Mouse (Mus musculus) spleen, adult 10 weeks (tissue): ENCODE measurements around the gene Anapc7. TPM values are rescaled to one million over a fixed set of nuclear protein-coding genes. Genes with fewer than 3 reads are reported as not detected.

Experiments used
- polyA plus RNA-seq: library from polyadenylated mRNA; stranded (reverse); fragments of 350-450 nt; fragmentation: Illumina TruSeq; extraction: RNeasy Lipid Tissue Mini Kit (QIAGEN cat#74804); gene quantifications from one replicate; pipeline ENCODE4 v1.2.3, GENCODE M21; 2015; ENCODE audit warnings: low replicate concordance; ENCODE audit not compliant: insufficient read depth

Anapc7 gene
- polyA plus RNA-seq, result 22.6 TPM

GRCm38 (mm10) chr5:122421271-122422068, at the start of gene Anapc7:
Gene Anapc7, plus strand, starts transcription at chr5:122421693.

DNA sequence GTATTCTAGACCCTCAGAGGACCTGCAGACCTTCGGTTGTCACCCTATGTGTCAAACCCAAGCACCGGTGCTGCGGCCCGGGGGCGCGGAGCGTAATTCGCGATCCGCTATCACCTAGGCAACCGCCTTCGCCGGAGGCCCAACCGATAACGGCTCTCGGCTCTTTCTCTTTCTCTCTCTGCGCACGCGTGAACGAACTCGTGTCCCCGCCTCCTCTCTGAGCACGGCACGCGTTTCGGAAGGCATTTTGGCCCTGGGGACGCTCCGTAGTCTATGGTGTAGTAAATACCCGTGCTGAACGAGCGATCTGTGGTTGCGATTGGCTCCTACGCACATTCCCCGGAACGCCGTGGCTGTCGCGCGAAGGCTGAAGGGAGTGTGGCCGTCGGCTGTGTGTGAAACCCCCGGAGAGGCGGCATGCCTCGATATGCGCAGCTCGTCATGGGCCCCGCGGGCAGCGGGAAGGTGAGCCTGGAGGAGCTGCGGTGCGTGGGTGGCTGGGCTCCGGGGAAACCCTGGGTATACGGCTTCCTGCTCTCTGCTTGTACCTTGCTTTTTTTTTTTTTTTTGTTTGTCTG, 49.2 kb upstream of the Anapc7 start, which contains the start of gene Fam216a:
Fam216a (minus strand) TSS at position 173 of the 578 bp plus-strand sequence.

GRCm38 (mm10) chr5:122391786-122392180, 29.7 kb upstream of the Anapc7 start, which contains the start of gene Arpc3:
Gene Arpc3, plus strand, starts transcription at chr5:122391878.

Other genes starting within 250 kb of the Anapc7 start
- gene Hvcn1, start 214.9 kb upstream of the Anapc7 start, polyA plus RNA-seq, result 148 TPM
- gene Tctn1, start 157.2 kb upstream of the Anapc7 start, polyA plus RNA-seq, result 8.1 TPM
- gene Pptc7, start 137.3 kb upstream of the Anapc7 start, polyA plus RNA-seq, result 28.4 TPM
- gene Rad9b, start 67.5 kb upstream of the Anapc7 start, polyA plus RNA-seq, result 18.2 TPM
- gene Vps29, start 67.3 kb upstream of the Anapc7 start, polyA plus RNA-seq, result 105 TPM
- gene Gpn3, start 49.8 kb upstream of the Anapc7 start, polyA plus RNA-seq, result 20.2 TPM
- gene Fam216a, start 49.3 kb upstream of the Anapc7 start, polyA plus RNA-seq, result 9.8 TPM
- gene Arpc3, start 29.8 kb upstream of the Anapc7 start, polyA plus RNA-seq, result 404 TPM
- gene Atp2a2, start 80.5 kb downstream of the Anapc7 start, polyA plus RNA-seq, result 86.7 TPM
- gene Ift81, start 192.8 kb downstream of the Anapc7 start, polyA plus RNA-seq, result 6.6 TPM
- 21.4 TPM for gene P2rx7, start 222.2 kb downstream of the Anapc7 start, polyA plus RNA-seq